Mouse (Mus musculus) kidney, embryonic 16.5 days (tissue): ENCODE data around the gene Ccdc157. TPM values are rescaled to one million over a fixed set of nuclear protein-coding genes. Genes with fewer than 3 reads are reported as not detected.

Experiments used
- ATAC-seq: fragments of 200-750 bp; cut with Nextera tagmentation; 2 replicates; pipeline ENCODE4 v1.8.0; 2017; ENCODE audit warnings: moderate TSS enrichment; ENCODE audit not compliant: low FRiP score, low TSS enrichment
- H3K27ac ChIP-seq: fragments of 300-500 bp; sonication (generic); 2 replicates; pipeline ENCODE4 v1.5.1; 2014; ENCODE audit warnings: low read length
- H3K27me3 ChIP-seq: fragments of 300-500 bp; sonication (generic); 2 replicates; pipeline ENCODE4 v1.6.1; 2014; ENCODE audit warnings: low read length, control low read depth, mixed read lengths; ENCODE audit not compliant: insufficient read depth
- H3K36me3 ChIP-seq: fragments of 300-500 bp; sonication (generic); 2 replicates; pipeline ENCODE4 v1.6.1; 2014; ENCODE audit warnings: low read length, control low read depth, mixed read lengths; ENCODE audit not compliant: insufficient read depth
- H3K4me1 ChIP-seq: fragments of 300-500 bp; sonication (generic); 2 replicates; pipeline ENCODE4 v1.6.1; 2014; ENCODE audit warnings: low read length, control low read depth, mixed read lengths; ENCODE audit not compliant: insufficient read depth
- H3K4me2 ChIP-seq: fragments of 300-500 bp; sonication (generic); replicated peaks from 2 replicates; pipeline ENCODE4 v1.6.1; 2014; ENCODE audit warnings: low read depth, low read length
- H3K4me3 ChIP-seq: fragments of 300-500 bp; sonication (generic); 2 replicates; pipeline ENCODE4 v1.5.1; 2014; ENCODE audit warnings: mild to moderate bottlenecking, low read length
- H3K9ac ChIP-seq: fragments of 300-500 bp; sonication (generic); replicated peaks from 2 replicates; pipeline ENCODE4 v1.6.1; 2014; ENCODE audit warnings: low read length
- H3K9me3 ChIP-seq: fragments of 300-500 bp; sonication (generic); 2 replicates; pipeline ENCODE4 v1.6.1; 2016; ENCODE audit warnings: low read length, control low read depth
- WGBS: fragments of 180-500 bp; shearing (Covaris S2); extraction: QIAGEN DNeasy Blood & Tissue Kit; methylation state at CpG from one replicate; pipeline ENCODE4 v1.1.7; 2014; 5-methylcytosine and 5-hydroxymethylcytosine counted together
- polyA plus RNA-seq: library from polyadenylated mRNA; unstranded; fragments of >200 nt; fragmentation: Nextera tagmentation; extraction: Ambion mirVana; gene quantifications from 2 replicates; pipeline ENCODE4 v1.2.1, GENCODE M21; 2015

The Ccdc157 gene
- polyA plus RNA-seq: 9.4 and 10.7 TPM in 2 replicates

GRCm38 (mm10) chr11:4159808-4160708, at the start of gene Ccdc157, which contains the start of gene Sf3a1:
Ccdc157 (minus strand) TSS chr11:4160293.
Sf3a1 (plus strand) TSS chr11:4160350.
- peak; percentile 98 for ATAC-seq
- Histone ChIP-seq H3K4me1 (peaks cover 23% of the 10 kb centered on the region), H3K36me3 (peaks cover 31% of the 10 kb centered on the region), H3K9ac (peak within 1 kb of the TSS; percentile 86), H3K27ac (peak within 1 kb of the TSS; percentile 90), H3K9me3 (no peaks in the 10 kb centered on the region), H3K4me3 (peak within 1 kb of the TSS; percentile 86), H3K27me3 (no peaks in the 10 kb centered on the region), H3K4me2 (peak within 1 kb of the TSS; percentile 97)
- WGBS: 2% methylated on average over 51 of the region's 54 CpGs

GRCm38 (mm10) chr11:4209556-4209955, 49.5 kb upstream of the Ccdc157 start:
- Histone ChIP-seq H3K4me2 (no peak overlapping the region), H3K4me1 (no peaks in the 10 kb centered on the region), H3K9ac (no peak overlapping the region), H3K4me3 (no peak overlapping the region), H3K27ac (no peak overlapping the region), H3K9me3 (no peaks in the 10 kb centered on the region), H3K36me3 (peaks cover 41% of the 10 kb centered on the region), H3K27me3 (no peaks in the 10 kb centered on the region)
- 79% methylated on average over 5 of the region's 5 CpGs for WGBS
- ATAC-seq: no peak

GRCm38 (mm10) chr11:4207655-4208054, 47.6 kb upstream of the Ccdc157 start:
- H3K4me3 ChIP-seq: no peak overlapping the region
- H3K9ac ChIP-seq: no peak overlapping the region
- peaks cover 16% of the 10 kb centered on the region for H3K4me1 ChIP-seq
- H3K36me3 ChIP-seq: peaks cover 31% of the 10 kb centered on the region
- H3K4me2 ChIP-seq: no peak overlapping the region
- no peak for ATAC-seq
- H3K9me3 ChIP-seq: no peaks in the 10 kb centered on the region
- H3K27me3 ChIP-seq: no peaks in the 10 kb centered on the region
- no peak overlapping the region for H3K27ac ChIP-seq
- WGBS: 92% methylated on average over 9 of the region's 9 CpGs

DNA sequence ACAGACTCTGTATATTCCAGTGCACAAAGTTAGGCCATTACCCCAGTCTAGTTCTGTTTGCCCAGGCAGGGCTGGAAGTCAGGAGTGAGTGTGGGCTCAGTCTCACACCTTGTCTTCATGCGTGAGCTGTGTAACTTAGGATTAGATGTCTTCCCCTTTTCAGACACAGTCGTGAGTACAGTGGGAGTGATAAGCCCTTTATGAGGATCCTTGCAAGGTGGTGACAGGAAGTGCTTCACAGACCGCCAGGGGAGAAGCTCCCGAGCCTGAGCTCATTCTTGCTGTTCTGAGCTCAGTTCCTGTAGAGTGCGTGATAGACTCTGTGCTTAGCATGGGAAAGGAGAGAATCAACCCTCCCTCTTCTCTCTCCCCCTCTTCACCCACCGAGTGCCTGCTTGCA, 46.5 kb upstream of the Ccdc157 start:
- H3K4me1 ChIP-seq: peaks cover 21% of the 10 kb centered on the region
- 69% methylated on average over 6 of the region's 6 CpGs for WGBS
- no peak for ATAC-seq
- no peak overlapping the region for H3K4me2 ChIP-seq
- no peak overlapping the region for H3K4me3 ChIP-seq
- peaks cover 31% of the 10 kb centered on the region for H3K36me3 ChIP-seq
- no peaks in the 10 kb centered on the region for H3K27me3 ChIP-seq
- no peaks in the 10 kb centered on the region for H3K9me3 ChIP-seq
- no peak overlapping the region for H3K27ac ChIP-seq
- H3K9ac ChIP-seq: no peak overlapping the region

DNA sequence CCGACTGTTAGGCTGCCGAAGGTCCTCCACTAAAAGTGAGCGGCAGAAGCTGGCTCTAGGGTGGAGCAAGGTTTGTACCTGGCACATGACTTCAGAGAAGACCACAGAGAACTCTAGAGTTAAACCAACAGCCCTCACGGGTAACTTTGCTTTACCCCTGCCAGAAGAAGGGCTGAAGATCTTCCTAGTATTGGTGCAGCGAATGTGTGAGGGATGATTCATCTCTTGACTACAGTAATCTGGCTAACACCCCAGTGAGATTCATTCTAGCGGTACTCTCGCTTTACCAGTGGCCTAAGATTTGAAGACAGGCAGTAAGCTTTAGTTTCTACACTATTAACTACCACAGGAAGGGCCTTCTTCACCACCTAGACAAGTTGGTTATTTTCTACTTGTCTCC, 45.9 kb upstream of the Ccdc157 start:
- Histone ChIP-seq H3K27me3 (no peaks in the 10 kb centered on the region), H3K27ac (no peak overlapping the region), H3K4me1 (peaks cover 21% of the 10 kb centered on the region), H3K36me3 (peaks cover 31% of the 10 kb centered on the region), H3K9ac (no peak overlapping the region), H3K4me2 (no peak overlapping the region), H3K9me3 (no peaks in the 10 kb centered on the region), H3K4me3 (no peak overlapping the region)
- no peak for ATAC-seq
- 85% methylated on average over 7 of the region's 7 CpGs for WGBS

DNA sequence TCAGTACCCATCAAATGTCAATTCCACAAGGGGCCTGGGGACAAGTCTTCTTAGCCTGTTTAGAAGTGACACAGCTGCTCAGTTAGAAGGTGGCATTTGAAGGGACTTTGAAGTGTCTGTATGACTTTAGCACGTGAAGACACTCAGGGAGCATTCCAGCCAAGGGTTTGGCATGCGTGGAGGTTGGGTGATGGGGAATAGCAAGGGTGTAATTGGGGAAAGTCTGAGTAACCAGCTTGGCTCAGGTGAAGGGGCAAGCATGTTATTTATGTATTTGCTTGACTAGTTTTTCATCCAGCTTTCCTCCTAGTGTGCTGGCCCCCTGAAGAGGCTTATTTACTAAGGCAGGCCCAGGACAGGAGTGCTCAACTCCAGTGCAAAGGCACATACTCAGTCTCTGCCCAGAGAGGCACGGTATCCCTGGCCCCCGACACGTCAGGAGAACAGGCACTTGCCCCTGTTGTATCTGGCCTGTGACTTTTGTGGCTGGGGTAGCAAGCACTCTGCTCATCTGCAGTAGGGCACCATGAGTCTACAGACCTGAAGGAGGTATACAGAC, 45.1 kb upstream of the Ccdc157 start:
- 71% methylated on average over 5 of the region's 5 CpGs for WGBS
- H3K9me3 ChIP-seq: no peaks in the 10 kb centered on the region
- no peak overlapping the region for H3K9ac ChIP-seq
- H3K27me3 ChIP-seq: no peaks in the 10 kb centered on the region
- no peak overlapping the region for H3K4me2 ChIP-seq
- peaks cover 25% of the 10 kb centered on the region for H3K36me3 ChIP-seq
- H3K4me1 ChIP-seq: peaks cover 21% of the 10 kb centered on the region
- no peak overlapping the region for H3K4me3 ChIP-seq
- H3K27ac ChIP-seq: no peak overlapping the region
- no peak for ATAC-seq

DNA sequence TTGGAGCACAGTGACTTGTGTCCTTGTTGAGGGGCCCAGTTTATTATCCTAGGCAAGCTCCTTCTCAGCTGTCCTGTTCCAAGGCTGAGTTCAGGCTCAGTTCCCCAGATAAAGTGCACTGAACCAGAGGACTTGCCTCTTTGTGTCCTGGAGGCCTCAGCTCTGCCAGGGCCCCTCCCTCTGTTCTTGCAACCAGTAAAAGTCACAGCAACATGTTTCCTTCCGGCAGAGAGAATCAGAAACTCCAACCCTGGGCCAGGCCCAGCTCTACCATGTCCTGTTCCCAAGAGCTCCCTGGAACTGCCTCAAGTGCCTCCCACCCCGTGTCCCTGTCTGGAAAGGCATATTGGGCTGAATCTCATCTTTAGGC, 43.6 kb upstream of the Ccdc157 start:
- Histone ChIP-seq H3K9ac (peak overlapping the region; percentile 3; the same call in 1 of the 2 replicates), H3K4me1 (peaks cover 23% of the 10 kb centered on the region), H3K36me3 (peaks cover 21% of the 10 kb centered on the region), H3K9me3 (no peaks in the 10 kb centered on the region), H3K4me2 (no peak overlapping the region), H3K27ac (peak overlapping the region; percentile 68), H3K4me3 (no peak overlapping the region), H3K27me3 (no peaks in the 10 kb centered on the region)
- 27% methylated on average over 2 of the region's 2 CpGs for WGBS
- peak; percentile 83; the same call in 1 of the 2 replicates for ATAC-seq

DNA sequence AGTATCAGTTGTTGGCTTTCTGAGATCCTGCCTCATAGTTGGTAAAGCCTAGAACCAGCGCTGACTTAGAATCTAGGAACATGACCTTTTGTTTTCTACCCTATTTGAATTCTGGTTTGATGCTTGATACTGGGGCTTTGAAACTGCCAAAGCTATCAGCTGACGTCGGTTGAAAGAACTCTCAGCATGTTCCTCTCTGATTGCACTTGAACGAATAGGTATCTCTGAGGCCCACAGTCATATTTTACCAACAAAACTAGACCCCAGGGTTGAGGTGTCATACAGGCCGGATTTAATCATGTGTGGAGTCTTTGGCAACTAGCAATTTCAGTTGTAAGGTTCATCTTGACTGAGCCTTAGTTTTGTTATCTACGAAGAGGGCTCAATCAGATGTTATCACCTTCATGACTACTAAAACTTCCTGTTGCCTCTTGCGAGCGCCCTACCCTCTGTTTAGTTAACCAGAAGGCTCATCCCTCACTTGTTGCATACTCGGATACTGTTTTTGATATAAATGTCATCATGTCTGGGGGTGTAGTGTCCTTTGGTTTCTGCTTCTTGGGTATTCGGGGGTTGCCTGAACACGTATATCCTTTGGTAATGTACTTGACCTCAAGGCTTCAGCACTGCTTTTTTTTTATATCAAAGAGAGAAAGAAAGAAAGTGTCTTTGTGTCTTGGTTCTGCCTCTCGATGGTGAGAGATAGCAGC, 43.1 kb upstream of the Ccdc157 start:
- ATAC-seq: no peak
- no peak overlapping the region for H3K4me3 ChIP-seq
- H3K36me3 ChIP-seq: peaks cover 16% of the 10 kb centered on the region
- peak overlapping the region; percentile 68 for H3K27ac ChIP-seq
- no peaks in the 10 kb centered on the region for H3K9me3 ChIP-seq
- H3K27me3 ChIP-seq: no peaks in the 10 kb centered on the region
- peaks cover 28% of the 10 kb centered on the region for H3K4me1 ChIP-seq
- H3K4me2 ChIP-seq: no peak overlapping the region
- 67% methylated on average over 12 of the region's 12 CpGs for WGBS
- peak overlapping the region; percentile 3; the same call in 1 of the 2 replicates for H3K9ac ChIP-seq

GRCm38 (mm10) chr11:4201981-4202700, 42.0 kb upstream of the Ccdc157 start:
- H3K4me1 ChIP-seq: peaks cover 38% of the 10 kb centered on the region
- H3K4me2 ChIP-seq: no peak overlapping the region
- peaks cover 7% of the 10 kb centered on the region for H3K36me3 ChIP-seq
- no peak overlapping the region for H3K27ac ChIP-seq
- H3K9me3 ChIP-seq: no peaks in the 10 kb centered on the region
- H3K4me3 ChIP-seq: no peak overlapping the region
- 59% methylated on average over 11 of the region's 11 CpGs for WGBS
- no peaks in the 10 kb centered on the region for H3K27me3 ChIP-seq
- H3K9ac ChIP-seq: no peak overlapping the region
- ATAC-seq: no peak
